Mouse (Mus musculus) gastrocnemius, postnatal 4 days (tissue): Measurements from ENCODE around the gene Gngt2. TPM values are rescaled to one million over a fixed set of nuclear protein-coding genes. Genes with fewer than 3 reads are reported as not detected.
"Not testable (repeated sequence)": the region's sequence is repeated elsewhere in the genome, so short reads cannot be mapped to it uniquely, and the experiment has no call there.

Experiments
- DNase-seq, 2 experiments: peaks; one replicate each; pipeline ENCODE4 v3.0.0; 2021 to 2022; ENCODE audit warnings: low spot score in 2 of 2, mixed read lengths in 2 of 2
- total RNA-seq, 2 experiments: library from RNA; stranded (reverse); gene quantifications; 2 replicates each; pipeline ENCODE4 v1.2.3; 2021

The Gngt2 gene
- total RNA-seq, 2 experiments from 2014 or later, result 12.0 to 12.9 TPM

DNA sequence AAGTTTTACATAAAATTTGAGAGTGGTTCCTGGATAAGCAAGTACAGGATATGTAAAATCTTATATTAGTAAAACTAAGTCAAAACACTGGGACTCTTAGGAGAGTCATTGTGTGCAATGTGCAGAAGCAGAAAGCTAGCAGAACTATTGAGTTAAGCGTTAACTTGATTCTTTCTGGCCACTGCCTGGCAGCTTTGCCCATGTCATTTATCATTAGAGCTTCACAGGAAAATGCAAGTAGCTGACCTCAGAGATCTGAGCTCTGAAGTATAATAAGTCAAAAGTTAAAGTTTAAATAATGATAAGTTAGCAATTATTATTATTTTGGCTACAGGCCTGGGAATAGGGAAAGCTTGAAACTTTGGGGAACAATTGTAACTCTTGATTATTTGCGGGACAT lies 42.8 kb downstream of the Gngt2 start:
- DNase-seq, result not testable (repeated sequence)

DNA sequence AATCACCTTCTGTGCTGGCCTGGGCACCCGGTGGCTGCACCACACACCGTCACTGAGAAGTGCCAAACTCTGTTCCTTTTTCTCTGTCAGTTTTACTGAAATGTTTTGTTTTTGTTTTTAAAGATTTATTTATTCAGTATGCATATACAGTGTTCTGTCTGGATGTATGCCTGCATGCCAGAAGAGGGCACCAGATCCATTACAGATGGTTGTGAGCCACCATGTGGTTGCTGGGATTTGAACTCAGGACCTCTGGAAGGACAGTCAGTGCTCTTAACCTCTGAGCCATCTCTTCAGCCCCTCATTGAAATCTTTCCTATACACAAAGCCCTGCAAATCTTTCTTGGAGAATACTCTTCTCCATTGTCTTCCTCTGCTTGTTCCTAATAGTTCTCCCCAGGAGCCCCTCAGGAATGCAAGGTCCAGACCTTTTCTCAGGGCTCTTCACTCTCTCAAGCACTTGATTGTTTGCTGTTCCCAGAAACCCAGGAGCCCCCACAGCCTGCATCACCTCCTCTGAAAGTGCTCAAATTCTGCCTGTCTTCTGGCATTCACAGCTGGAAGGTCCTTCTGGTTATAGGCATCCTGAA lies 53.5 kb downstream of the Gngt2 start:
- DNase-seq, result no peak

Other genes starting within 250 kb of the Gngt2 start
- 10 to 100 TPM; 24.2 to 25.0 TPM for gene Ngfr, start 249.5 kb upstream of the Gngt2 start, total RNA-seq
- gene Phb, start 170.3 kb upstream of the Gngt2 start, total RNA-seq, result 100 to 1,000 TPM; 144 to 147 TPM
- gene Zfp652, start 124.5 kb upstream of the Gngt2 start, total RNA-seq, result 10 to 100 TPM; 49.2 to 53.4 TPM
- 1 to 10 TPM in 1 of 2 experiments, under 1 TPM in 1; 0.83 to 1.1 TPM for gene B130006D01Rik, start 113.6 kb upstream of the Gngt2 start, total RNA-seq
- gene Phospho1, start 12.7 kb upstream of the Gngt2 start, total RNA-seq, result 10 to 100 TPM; 82.5 to 91.1 TPM
- 1 to 10 TPM; 7.6 to 8.5 TPM for gene Abi3, start 5.3 kb downstream of the Gngt2 start, total RNA-seq
- not detected for gene B4galnt2, start 77.7 kb downstream of the Gngt2 start, total RNA-seq
- 1 to 10 TPM; 6.9 to 7.0 TPM for gene Igf2bp1, start 168.7 kb downstream of the Gngt2 start, total RNA-seq
- not detected for gene Gip, start 187.3 kb downstream of the Gngt2 start, total RNA-seq
- 10 to 100 TPM; 38.6 to 41.5 TPM for gene Snf8, start 197.7 kb downstream of the Gngt2 start, total RNA-seq
- 10 to 100 TPM; 41.2 to 42.3 TPM for gene Ube2z, start 228.2 kb downstream of the Gngt2 start, total RNA-seq
- gene Atp5g1, start 238.5 kb downstream of the Gngt2 start, total RNA-seq, result 100 to 1,000 TPM; 830 to 870 TPM